Mouse (Mus musculus) MEL (cell line): ENCODE results near the gene Lrrc72.

Experiments
- CTCF ChIP-seq, 3 experiments: IDR thresholded peaks in 2 of 3; conservative IDR thresholded peaks in 1 of 3; 2 replicates each; pipeline ENCODE4 v1.5.1; 2011 to 2012; ENCODE audit warnings: low read length in 3 of 3, low read depth in 2 of 3, mild to moderate bottlenecking in 2 of 3, improper control_type of control experiment in 1 of 3, inconsistent platforms in 1 of 3, mixed read lengths in 1 of 3, moderate library complexity in 1 of 3; ENCODE audit not compliant: control insufficient read depth in 1 of 3, insufficient read depth in 1 of 3, poor library complexity in 1 of 3, severe bottlenecking in 1 of 3
- EP300 ChIP-seq, 2 experiments: IDR thresholded peaks; 2 replicates each; pipeline ENCODE4 v1.6.1; 2011; ENCODE audit warnings: improper control_type of control experiment in 2 of 2, low read length in 2 of 2, low read depth in 1 of 2, mild to moderate bottlenecking in 1 of 2
- MAX ChIP-seq: IDR thresholded peaks from 2 replicates; pipeline ENCODE4 v1.6.1; 2011; ENCODE audit warnings: low read length, improper control_type of control experiment
- MEF2A ChIP-seq: IDR thresholded peaks from 2 replicates; pipeline ENCODE4 v1.6.1; 2014; ENCODE audit warnings: low read depth, mild to moderate bottlenecking, inconsistent platforms, low read length, improper control_type of control experiment; ENCODE audit not compliant: poor library complexity, insufficient replicate concordance, severe bottlenecking; ENCODE audit errors: extremely low read depth
- MXI1 ChIP-seq: IDR thresholded peaks from 2 replicates; pipeline ENCODE4 v1.6.1; 2011; ENCODE audit warnings: mild to moderate bottlenecking, low read depth, low read length, improper control_type of control experiment
- NELFE ChIP-seq: IDR thresholded peaks from 2 replicates; pipeline ENCODE4 v1.6.1; 2011; ENCODE audit warnings: low read depth, low read length, improper control_type of control experiment
- POLR2A ChIP-seq, 2 experiments: IDR thresholded peaks; 2 replicates each; pipeline ENCODE4 v1.6.1; 2011 to 2012; ENCODE audit warnings: low read length in 2 of 2, mild to moderate bottlenecking in 2 of 2, control low read depth in 1 of 2, improper control_type of control experiment in 1 of 2, low read depth in 1 of 2, moderate library complexity in 1 of 2; ENCODE audit not compliant: control insufficient read depth in 1 of 2, insufficient read depth in 1 of 2, poor library complexity in 1 of 2
- RCOR1 ChIP-seq: IDR thresholded peaks from 2 replicates; pipeline ENCODE4 v1.6.1; 2012; ENCODE audit warnings: low read depth, mild to moderate bottlenecking, inconsistent platforms, low read length, improper control_type of control experiment
- SMC3 ChIP-seq: IDR thresholded peaks from 2 replicates; pipeline ENCODE4 v1.6.1; 2011; ENCODE audit warnings: low read depth, low read length, improper control_type of control experiment
- TCF12 ChIP-seq: IDR thresholded peaks from 2 replicates; pipeline ENCODE4 v1.6.1; 2014; ENCODE audit warnings: low read depth, mild to moderate bottlenecking, inconsistent platforms, low read length, improper control_type of control experiment, moderate library complexity
- UBTF ChIP-seq: IDR thresholded peaks from 2 replicates; pipeline ENCODE4 v1.6.1; 2012; ENCODE audit warnings: low read depth, mild to moderate bottlenecking, inconsistent platforms, low read length, improper control_type of control experiment, moderate library complexity, borderline replicate concordance; ENCODE audit not compliant: insufficient read depth
- USF1 ChIP-seq: IDR thresholded peaks from 2 replicates; pipeline ENCODE4 v1.6.1; 2014; ENCODE audit warnings: low read depth, mild to moderate bottlenecking, inconsistent platforms, low read length, improper control_type of control experiment, moderate library complexity

- TF ChIP-seq POLR2A (IDR thresholded peaks at IDR 0.05; ENCODE audit: control insufficient read depth in 1 of 2, insufficient read depth in 1 of 2, low read depth in 1 of 2, low read length in 2 of 2, poor library complexity in 1 of 2) (no peak), MXI1 (no peak), CTCF (IDR thresholded peaks at IDR 0.05 in 2 of 3, conservative IDR thresholded peaks at IDR 0.05 in 1 of 3; ENCODE audit: control insufficient read depth in 1 of 3, insufficient read depth in 1 of 3, low read depth in 2 of 3, low read length in 3 of 3, poor library complexity in 1 of 3, severe bottlenecking in 1 of 3) (no peak), RCOR1 (no peak), EP300 (IDR thresholded peaks at IDR 0.05; ENCODE audit: low read depth in 1 of 2, low read length in 2 of 2) (no peak), USF1 (no peak), MEF2A (no peak), TCF12 (no peak), SMC3 (no peak), NELFE (no peak), UBTF (no peak), MAX (no peak)
Measured at GRCm38 (mm10) chr12:36274823-36275222, 21.6 kb upstream of the Lrrc72 start.
